Mouse (Mus musculus) embryonic stem cell, embryonic (primary cell): Measurements from ENCODE around the gene Gm43191.

ENCODE experiments used
- CTCF ChIA-PET, 4 experiments: fragments of 300-600 bp in 2 of 4; fragments of 350-600 bp in 2 of 4; sonication (Branson Sonifier 250); formaldehyde crosslinking; loops; one replicate each; lab custom pipeline; 2022; ENCODE audit warnings: inconsistent platforms in 2 of 4; lab: Charles Lee
- POLR2A ChIA-PET, 4 experiments: fragments of 300-600 bp in 2 of 4; fragments of 350-600 bp in 2 of 4; sonication (Branson Sonifier 250); formaldehyde crosslinking; loops; one replicate each; lab custom pipeline; 2022; ENCODE audit warnings: antibody characterized with exemption in 4 of 4, inconsistent platforms in 1 of 4; lab: Charles Lee

Gene Gm43191

DNA sequence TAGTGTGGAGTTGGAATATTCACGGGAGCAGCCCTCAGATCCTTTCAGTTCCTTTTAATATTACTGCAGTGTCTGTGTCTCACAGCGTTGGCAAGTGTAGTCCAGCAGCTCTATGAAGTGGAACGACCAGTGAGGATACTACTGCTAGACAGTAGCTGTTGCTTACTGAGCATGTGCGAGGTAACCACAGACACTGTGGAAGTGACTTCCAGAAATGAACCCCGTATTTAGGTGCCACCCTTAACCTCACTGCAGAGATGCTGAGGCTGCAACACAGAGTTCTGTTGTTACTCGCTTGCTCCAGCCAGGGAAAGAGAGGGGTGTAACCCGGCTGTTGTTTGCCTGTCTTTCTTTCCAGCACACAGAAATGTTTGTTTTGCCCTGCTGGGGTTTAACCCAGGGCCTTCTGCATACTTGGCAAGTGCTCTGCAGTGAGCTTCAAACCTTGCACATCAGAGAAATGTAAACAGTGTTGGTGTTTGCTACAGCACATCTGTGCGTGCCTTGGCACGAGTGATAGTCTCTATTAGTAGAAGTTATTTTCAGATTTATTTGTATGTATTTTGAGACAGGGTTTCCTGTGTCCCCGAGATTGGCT is 66.7 kb downstream of the Gm43191 start, which contains the start of gene Trmt13:
Gene Trmt13 (minus strand): TSS at position 293 of the 598 bp plus-strand sequence.
- POLR2A ChIA-PET, result interaction anchor here in 2 of 4 experiments (0.6 to 2.2 kb wide), 11 partner anchors 8 to 100 kb away, joined by 3 to 8 read pairs (median 3); partner anchors contain the start of gene Sass6 (in 1 of the 2)

GRCm38 (mm10) chr3:116604570-116604969 is 76.5 kb downstream of the Gm43191 start:
- CTCF ChIA-PET, result no interaction called here
- POLR2A ChIA-PET, result interaction anchor here in 1 of 4 experiments (1.0 to 4.1 kb wide), 4 partner anchors 10 to 31 kb away, joined by 3 to 18 read pairs (median 4); partner anchors contain the start of gene Sass6

More for the DNA sequence above, 66.7 kb downstream of the Gm43191 start, which contains the start of gene Trmt13:
- CTCF ChIA-PET, result no interaction called here

- POLR2A ChIA-PET, result interaction anchor here in 1 of 4 experiments (0.6 to 2.5 kb wide), 6 partner anchors 13 to 30 kb away, joined by 3 to 7 read pairs (median 4); partner anchors contain the start of gene Trmt13
- CTCF ChIA-PET, result interaction anchor here (0.7 to 1.5 kb wide), 8 partner anchors 21 to 178 kb away, joined by 3 to 5 read pairs (median 3); partner anchors contain the start of gene Cdc14a (in 1 of the 4)
Observed at GRCm38 (mm10) chr3:116601781-116602180, 79.3 kb downstream of the Gm43191 start.

GRCm38 (mm10) chr3:116601005-116601404 is 80.1 kb downstream of the Gm43191 start:
- POLR2A ChIA-PET, result interaction anchor here in 2 of 4 experiments (0.6 to 2.5 kb wide), 3 partner anchors 13 to 73 kb away, joined by 3 to 8 read pairs (median 7); partner anchors contain the start of gene Trmt13 (in 1 of the 2)
- CTCF ChIA-PET, result interaction anchor here in 3 of 4 experiments (0.9 to 1.5 kb wide), 3 partner anchors 148 to 151 kb away, joined by 3 to 5 read pairs (median 4); no protein-coding TSS in a partner anchor

GRCm38 (mm10) chr3:116599705-116600104 is 81.4 kb downstream of the Gm43191 start:
- ChIA-PET POLR2A (interaction anchor here in 2 of 4 experiments (0.5 to 1.6 kb wide), 5 partner anchors 10 to 180 kb away, joined by 3 to 5 read pairs (median 3); partner anchors contain the start of gene Cdc14a (in 1 of the 2)), CTCF (interaction anchor here in 1 of 4 experiments (0.7 kb wide), 1 partner anchor 87 kb away, joined by 3 read pairs; the partner anchor contains the start of gene Dbt)

DNA sequence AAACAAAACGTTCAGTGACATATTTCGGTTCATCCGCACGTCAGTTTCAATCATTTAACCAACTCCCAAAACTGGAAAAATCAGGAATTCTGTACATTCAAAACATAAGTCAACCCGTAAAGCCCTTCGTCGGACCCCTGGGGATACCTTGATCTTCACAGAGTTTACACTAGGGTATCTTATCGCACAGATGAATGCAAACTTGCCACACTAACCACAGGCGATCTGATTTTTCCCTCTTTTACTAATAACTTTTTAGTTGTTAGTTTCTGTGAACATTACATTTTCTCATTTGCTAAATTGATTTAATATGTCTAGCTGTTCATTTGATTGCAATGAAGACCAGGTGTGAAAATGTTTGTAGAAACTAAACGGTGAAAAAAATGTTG is 85.5 kb downstream of the Gm43191 start:
- POLR2A ChIA-PET, result interaction anchor here in 3 of 4 experiments (0.5 to 5.3 kb wide), 45 partner anchors 8 to 588 kb away, joined by 3 to 34 read pairs (median 6); partner anchors contain the start of genes Dbt (in 2 of the 3), Rtca (in 2 of the 3), Cdc14a (in 1 of the 3) and Extl2 (in 1 of the 3)
- CTCF ChIA-PET, result interaction anchor here in 1 of 4 experiments (1.2 to 1.6 kb wide), 4 partner anchors 83 to 255 kb away, joined by 3 to 5 read pairs (median 4); partner anchors contain the start of gene Dbt

DNA sequence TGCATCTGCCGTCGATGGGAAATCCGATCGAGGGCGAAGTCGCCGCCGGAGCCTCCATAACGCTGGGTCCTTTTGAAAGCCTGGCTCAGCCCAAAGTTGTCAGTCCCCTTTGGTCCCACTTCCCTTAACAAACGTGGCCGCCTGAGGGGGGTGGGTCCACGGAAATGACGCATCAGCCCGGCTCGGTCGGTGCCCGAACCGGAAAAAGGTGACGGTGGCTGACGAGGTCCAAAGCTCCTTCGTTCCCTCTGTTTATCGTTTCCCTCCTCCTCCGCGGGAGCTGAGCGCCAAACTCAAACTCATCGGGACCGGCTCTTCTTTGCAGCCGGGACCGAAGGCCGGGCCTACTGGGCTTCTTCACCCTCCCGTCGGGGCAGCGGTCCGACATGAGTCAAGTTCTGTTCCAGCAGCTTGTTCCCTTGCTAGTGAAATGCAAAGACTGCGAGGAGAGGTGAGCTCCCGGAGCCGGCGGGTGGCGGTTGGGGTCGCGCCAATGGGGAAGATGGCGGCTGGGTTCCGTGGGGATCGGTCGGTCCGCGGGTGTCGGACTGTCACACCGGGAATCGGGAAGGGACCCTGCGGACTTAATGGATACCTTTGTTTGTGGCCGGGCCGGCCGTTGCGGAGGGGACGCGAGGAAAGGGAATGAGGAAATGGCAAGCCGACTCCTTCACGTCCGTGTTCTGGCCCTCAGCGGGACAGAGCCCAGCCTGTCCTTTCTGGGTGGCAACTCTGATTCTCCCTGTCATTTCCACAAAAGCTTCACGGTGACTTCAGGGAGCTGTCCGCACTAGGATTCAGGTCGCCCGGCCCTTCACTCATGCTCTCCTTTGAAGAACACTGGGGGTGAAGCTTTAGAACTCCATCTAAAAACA is 86.1 kb downstream of the Gm43191 start, which contains the start of gene Sass6:
Gene Sass6 (plus strand): TSS at position 255 of the 875 bp plus-strand sequence.
- ChIA-PET POLR2A (interaction anchor here in 3 of 4 experiments (0.5 to 5.3 kb wide), 71 partner anchors 8 to 1003 kb away, joined by 3 to 34 read pairs (median 4); partner anchors contain the start of genes Dbt (in 3 of the 3), Rtca (in 2 of the 3), Slc35a3 (in 2 of the 3) and Cdc14a (in 1 of the 3)), CTCF (interaction anchor here (0.5 to 1.6 kb wide), 19 partner anchors 11 to 263 kb away, joined by 3 to 9 read pairs (median 4); partner anchors contain the start of gene Dbt (in 2 of the 4))

DNA sequence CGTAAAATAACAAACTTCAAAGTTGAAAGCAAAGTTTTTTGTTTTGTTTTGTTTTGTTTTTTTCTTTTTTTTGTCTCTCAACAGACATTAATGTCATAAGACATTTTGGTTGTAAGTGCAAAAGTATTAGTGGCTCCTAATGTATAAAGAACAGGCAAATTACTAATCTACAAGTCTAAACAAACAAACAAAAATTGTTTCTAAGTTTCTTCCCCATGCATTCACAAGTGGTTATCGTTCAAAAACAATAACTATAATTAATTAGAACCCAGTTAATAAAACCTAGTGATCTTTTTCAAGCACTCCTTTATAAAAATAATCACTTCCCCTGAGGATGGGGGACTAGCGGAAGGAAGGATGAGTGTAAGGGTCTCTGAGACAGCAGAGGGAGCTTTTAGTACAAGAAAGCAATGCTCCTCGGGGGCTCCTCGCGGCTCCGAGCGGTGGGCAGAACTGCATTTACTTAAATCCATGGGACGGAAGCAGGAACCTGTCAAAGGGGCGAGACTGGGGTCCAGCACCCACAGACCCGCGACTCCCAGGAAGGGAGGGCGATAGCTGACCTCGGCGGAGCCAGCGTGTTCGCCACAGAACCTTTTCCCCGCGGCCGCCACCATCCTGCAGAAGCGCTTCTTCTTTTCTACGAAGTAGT is 86.9 kb downstream of the Gm43191 start:
- ChIA-PET CTCF (interaction anchor here (0.6 to 1.6 kb wide), 17 partner anchors 17 to 262 kb away, joined by 3 to 9 read pairs (median 4); partner anchors contain the start of gene Dbt (in 2 of the 4)), POLR2A (interaction anchor here in 3 of 4 experiments (0.6 to 5.3 kb wide), 59 partner anchors 8 to 563 kb away, joined by 3 to 34 read pairs (median 4); partner anchors contain the start of genes Dbt (in 3 of the 3), Rtca (in 2 of the 3), Slc35a3 (in 2 of the 3) and Mfsd14a (in 1 of the 3))
